In genomic region chr2:115036205-115036604, GRCm38 (mm10) we compare ENCODE assay signal across 12 mouse cellular contexts.
DNase-seq lines count a peak whose midpoint lies in the region; ATAC-seq and TF ChIP-seq lines count a peak whose summit lies in the region.
"Had no signal": no experiment of that assay in that cellular context is flagged by ENCODE, and none has a peak within 500 bp of the region (broad histone marks: within the 10 kb centered on the region; RNA-seq: fewer than 3 reads in every experiment).

No protein-coding gene starts in this region.

- ATAC-seq in megakaryocyte-erythroid progenitor cell, adult 5-6 weeks (replicated peaks; ENCODE audit: low FRiP score, low TSS enrichment, poor library complexity, severe bottlenecking) = no peak

- in situ Hi-C loops in ES-E14 (cut with MboI; ENCODE audit: low sequenced_read_pairs in 2 of 2, unreplicated experiment in 2 of 2) = no loop called here

- no peaks in the 10 kb centered on the region for H3K9me3 ChIP-seq in ES-E14 (ENCODE audit: control insufficient read depth, insufficient read depth, low read depth, low read length)
- H3K9me3 ChIP-seq: hindbrain, embryonic 13.5 days had no signal

- no peaks in the 10 kb centered on the region for H3K36me3 ChIP-seq in ES-E14 (ENCODE audit: control insufficient read depth, insufficient read depth, low read length, poor library complexity, severe bottlenecking)
- H3K36me3 ChIP-seq: hindbrain, embryonic 13.5 days had no signal

- no peaks in the 10 kb centered on the region for H3K4me1 ChIP-seq in ES-E14 (ENCODE audit: control insufficient read depth in 2 of 2, insufficient read depth in 2 of 2, low read length in 2 of 2, poor library complexity in 1 of 2)
- H3K4me1 ChIP-seq: hindbrain, embryonic 13.5 days had no signal

- peak; percentile 31 to 60 for DNase-seq in left cerebral cortex, postnatal 10 days (ENCODE audit: extremely low spot score in 1 of 2, low spot score in 2 of 2)
- no peak for DNase-seq in left cerebral cortex, adult 18-20 months (ENCODE audit: low spot score in 2 of 2)
- DNase-seq in ES-E14 (ENCODE audit: low read depth, low spot score) = no peak
- DNase-seq in adrenal gland, postnatal 25 days = peak; percentile 7
- DNase-seq in layer of hippocampus, postnatal 10 days (ENCODE audit: low spot score in 2 of 2) = peak; percentile 14 to 39
- no peak for DNase-seq in gastrocnemius, adult 18-20 months (ENCODE audit: low spot score)
- DNase-seq in heart, adult 18-20 months = no peak
- DNase-seq: cerebellum, postnatal 14 days; gastrocnemius, postnatal 14 days; thymus, postnatal 14 days had no signal

- no peak overlapping the region for H3K9ac ChIP-seq in ES-E14 (ENCODE audit: insufficient read depth, low read depth, low read length, poor library complexity, severe bottlenecking)
- H3K9ac ChIP-seq: hindbrain, embryonic 13.5 days had no signal

- intact Hi-C loops in left cerebral cortex, postnatal 10 days (cut with DNase I) = no loop called here

- H3K4me3 ChIP-seq in ES-E14 (ENCODE audit: insufficient read depth in 1 of 2, low read depth in 1 of 2, low read length in 2 of 2, poor library complexity in 1 of 2, severe bottlenecking in 1 of 2) = no peak overlapping the region
- H3K4me3 ChIP-seq: hindbrain, embryonic 13.5 days had no signal

- H3K27ac ChIP-seq in ES-E14 (ENCODE audit: insufficient read depth, low read depth, low read length, poor library complexity, severe bottlenecking) = no peak overlapping the region
- H3K27ac ChIP-seq: hindbrain, embryonic 13.5 days had no signal

TF ChIP-seq in ES-E14, 5 proteins besides CTCF, POLR2A, EP300 and RAD21:
- TF ChIP-seq ZNF384 (IDR thresholded peaks at IDR 0.05; ENCODE audit: low read depth, low read length) (no peak), CHD2 (IDR thresholded peaks at IDR 0.05; ENCODE audit: low read depth, low read length) (no peak), MAFK (IDR thresholded peaks at IDR 0.05; ENCODE audit: insufficient read depth, low read depth, low read length) (peak; percentile 56; the same call in 1 of the 2 replicates), ZC3H11A (IDR thresholded peaks at IDR 0.05; ENCODE audit: borderline replicate concordance, low read depth, low read length) (no peak), HCFC1 (IDR thresholded peaks at IDR 0.05; ENCODE audit: borderline replicate concordance, insufficient read depth, low read length) (no peak)

Comparison
In these comparisons a context has a peak if more than half of its experiments do, and no peak if none do; other contexts are left out.
1. DNase-seq: peak in left cerebral cortex, postnatal 10 days (2 of 2), adrenal gland, postnatal 25 days (single experiment) and layer of hippocampus, postnatal 10 days (2 of 2); none in left cerebral cortex, adult 18-20 months (0 of 2), ES-E14 (single experiment), gastrocnemius, adult 18-20 months (single experiment) and heart, adult 18-20 months (0 of 2).